Mouse (Mus musculus) 416B (cell line): ENCODE measurements at regions not wholly inside any gene's neighbourhood (a gene's known extent, or its start where the extent isn't known, plus 50 kb on each side); places are given as distances from the start of the nearest gene placed in this dataset.

Experiments used
- DNase-seq: peaks from one replicate; pipeline ENCODE4 v3.0.0; 2011; ENCODE audit warnings: low read depth

GRCm38 (mm10) chr3:103464181-103464580 is 110.8 kb upstream of the Syt6 start:
- no peak for DNase-seq

GRCm38 (mm10) chr3:103464729-103465128 is 110.3 kb upstream of the Syt6 start:
- DNase-seq: no peak

GRCm38 (mm10) chr3:103465132-103465690 is 109.8 kb upstream of the Syt6 start:
- DNase-seq: no peak

GRCm38 (mm10) chr3:103465948-103466347 is 109.1 kb upstream of the Syt6 start:
- no peak for DNase-seq

DNA sequence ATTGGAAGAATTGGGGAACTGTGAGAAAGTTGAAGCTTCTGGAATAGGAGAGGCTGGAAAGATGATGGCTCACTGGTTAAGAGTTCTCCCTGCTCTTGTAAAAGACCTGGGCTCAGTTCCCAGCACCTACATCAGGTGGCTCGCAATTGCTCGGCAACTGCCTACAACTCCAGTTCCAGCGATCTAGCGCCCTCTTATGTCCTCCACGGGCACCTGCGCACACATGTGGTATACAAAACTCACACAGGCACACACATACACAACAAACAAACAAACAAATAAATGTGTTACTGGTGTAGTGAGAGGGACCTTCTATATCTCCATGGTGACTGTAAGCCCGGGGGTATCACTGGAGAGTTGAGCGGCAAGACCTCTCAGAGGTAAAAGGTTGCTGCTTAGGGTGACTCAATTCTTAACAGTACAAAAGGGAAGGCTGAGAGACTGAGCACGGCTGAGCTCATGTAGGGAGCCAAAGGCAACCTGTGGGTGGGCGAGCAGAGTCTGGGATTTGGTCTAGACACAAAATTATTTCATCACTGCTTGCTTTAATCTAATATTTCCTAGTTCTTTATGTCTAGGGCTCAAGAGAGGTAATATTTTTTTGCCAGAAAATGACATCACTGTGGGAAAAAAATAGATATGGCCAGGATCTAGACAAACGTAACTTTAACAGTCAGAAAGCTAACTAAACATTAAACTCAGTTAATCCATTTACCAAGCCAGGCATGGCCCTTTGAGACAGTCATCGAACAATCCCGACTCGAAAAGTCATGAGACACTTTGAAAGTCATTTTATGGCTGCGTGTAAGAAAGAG is 104.2 kb upstream of the Syt6 start:
- no peak for DNase-seq

- no peak for DNase-seq
Measured at GRCm38 (mm10) chr3:103472598-103472997, 102.4 kb upstream of the Syt6 start.

DNA sequence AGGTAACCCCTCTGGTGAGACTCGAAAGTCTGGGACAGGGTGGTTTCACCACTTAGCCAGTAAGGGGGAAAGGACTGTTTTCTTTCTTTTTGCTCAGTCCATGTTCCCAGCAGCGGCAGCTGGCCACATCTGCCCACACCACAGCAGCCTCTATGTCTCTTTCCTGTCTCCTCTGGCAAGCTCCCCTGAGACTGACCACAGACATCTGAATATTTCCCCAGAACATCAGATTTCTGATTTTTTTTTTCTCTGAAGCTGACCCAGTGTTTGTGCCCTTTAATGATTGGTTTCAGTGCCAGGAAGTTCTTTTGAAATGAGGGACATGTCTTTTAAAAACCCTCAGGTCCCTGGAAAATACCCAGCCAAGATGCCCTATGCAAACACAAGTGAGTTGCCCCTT is 101.7 kb upstream of the Syt6 start:
- DNase-seq: peak; percentile 18

GRCm38 (mm10) chr3:103479845-103480543 is 95.0 kb upstream of the Syt6 start:
- no peak for DNase-seq

- DNase-seq: no peak
Measured at GRCm38 (mm10) chr3:103480676-103481075, 94.4 kb upstream of the Syt6 start.

DNA sequence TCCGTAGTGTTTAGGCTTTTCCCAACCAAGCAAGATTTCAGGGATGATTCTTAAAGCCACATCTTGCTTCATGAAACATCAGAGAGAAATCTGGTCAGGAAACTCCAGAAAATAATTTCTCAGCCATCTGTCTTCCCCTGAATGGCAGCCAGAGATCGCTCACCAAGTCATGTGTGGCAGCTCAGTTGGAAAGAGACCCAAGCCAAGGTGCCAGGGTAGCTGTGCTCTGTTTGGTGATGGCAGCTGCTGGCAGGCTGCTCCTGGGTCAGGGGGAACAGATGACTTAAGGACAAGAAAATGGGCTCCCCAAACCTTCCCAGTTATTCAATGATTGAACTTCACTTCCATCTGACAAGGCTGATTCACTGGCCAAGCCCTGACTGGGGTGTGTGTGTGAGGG is 91.7 kb upstream of the Syt6 start:
- no peak for DNase-seq

- DNase-seq: no peak
Measured at GRCm38 (mm10) chr3:103483762-103484161, 91.3 kb upstream of the Syt6 start.

GRCm38 (mm10) chr3:103489786-103490185 is 85.2 kb upstream of the Syt6 start:
- DNase-seq: no peak

DNA sequence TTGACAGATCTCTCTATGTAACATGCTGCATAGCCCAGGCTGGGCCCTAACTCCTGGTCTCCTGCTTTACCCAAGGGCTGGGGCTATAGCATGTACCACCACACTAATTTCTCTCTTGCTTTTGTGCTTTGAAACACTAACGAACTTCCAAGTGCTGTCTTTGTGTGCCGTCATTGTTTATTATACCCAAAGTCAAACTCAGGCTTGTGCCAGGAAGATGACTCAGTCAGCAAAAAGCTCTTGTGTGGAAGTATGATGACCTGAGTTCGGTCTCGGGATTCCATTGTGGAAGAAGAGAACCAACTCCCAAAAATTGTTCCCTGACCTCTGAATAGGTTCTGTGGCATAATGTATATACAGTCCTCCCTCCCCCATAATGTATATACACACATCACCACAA is 84.1 kb upstream of the Syt6 start:
- DNase-seq: no peak

DNA sequence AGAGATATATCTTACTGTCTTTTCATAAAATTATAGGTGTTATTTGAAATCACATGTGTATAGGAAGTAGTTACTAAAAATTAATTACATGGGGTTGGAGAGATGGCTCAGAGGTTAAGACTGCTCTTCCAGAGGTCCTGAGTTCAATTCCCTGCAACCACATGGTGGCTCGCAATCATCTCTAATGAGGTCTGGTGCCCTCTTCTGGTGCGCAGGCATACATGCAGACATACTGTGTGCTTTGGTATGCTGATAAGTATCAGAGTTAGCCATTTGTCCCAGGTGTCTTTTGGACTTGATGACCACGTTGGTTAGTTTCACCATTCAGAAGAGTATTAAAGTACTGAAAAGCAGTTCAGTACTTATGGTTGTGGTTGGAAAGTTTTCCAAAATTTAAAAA is 82.8 kb upstream of the Syt6 start:
- DNase-seq: no peak

GRCm38 (mm10) chr3:103493623-103494022 is 81.4 kb upstream of the Syt6 start:
- no peak for DNase-seq

DNA sequence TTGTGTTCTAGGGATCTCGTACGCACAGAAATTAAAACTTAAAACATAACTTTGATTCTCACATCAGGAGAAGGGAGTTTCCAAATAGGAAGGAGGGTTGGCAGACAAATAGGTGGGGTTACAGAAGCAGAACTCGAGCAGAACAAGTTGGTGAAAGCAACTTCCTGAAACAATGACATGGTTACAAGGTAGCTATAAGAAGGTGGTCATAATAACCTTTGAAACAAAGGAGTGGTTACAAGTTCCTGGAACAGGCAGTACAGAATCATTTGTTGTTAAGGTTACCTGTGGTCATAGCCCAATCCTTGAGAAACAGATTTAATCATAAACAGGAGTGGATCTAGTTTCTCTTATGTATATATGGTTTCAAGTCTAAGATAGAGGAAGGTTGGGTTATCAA is 81.0 kb upstream of the Syt6 start:
- no peak for DNase-seq

- DNase-seq: no peak
Measured at GRCm38 (mm10) chr3:103496083-103496482, 78.9 kb upstream of the Syt6 start.

DNA sequence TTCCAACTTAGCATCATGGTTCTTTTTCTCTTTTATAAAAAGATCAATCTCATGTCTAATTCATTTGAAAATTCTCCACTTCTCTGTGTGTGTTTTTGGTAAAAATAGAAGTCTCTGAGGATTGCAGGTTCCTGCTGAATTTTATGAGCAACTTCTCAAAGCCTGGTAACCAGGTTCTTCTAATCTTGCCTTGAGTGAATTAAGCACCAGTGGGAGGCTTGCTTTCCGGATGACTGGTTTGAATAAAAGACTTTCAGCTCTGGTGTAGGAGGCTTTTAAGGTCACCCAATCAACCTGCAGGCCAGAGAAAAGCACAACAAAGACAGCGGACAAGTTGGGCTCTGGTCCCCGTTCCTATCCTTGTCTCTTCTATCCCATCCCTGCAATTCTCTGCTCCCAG is 78.3 kb upstream of the Syt6 start:
- DNase-seq: no peak

- no peak for DNase-seq
Measured at GRCm38 (mm10) chr3:103497696-103498095, 77.3 kb upstream of the Syt6 start.

GRCm38 (mm10) chr3:103498458-103498857 is 76.6 kb upstream of the Syt6 start:
- no peak for DNase-seq

DNA sequence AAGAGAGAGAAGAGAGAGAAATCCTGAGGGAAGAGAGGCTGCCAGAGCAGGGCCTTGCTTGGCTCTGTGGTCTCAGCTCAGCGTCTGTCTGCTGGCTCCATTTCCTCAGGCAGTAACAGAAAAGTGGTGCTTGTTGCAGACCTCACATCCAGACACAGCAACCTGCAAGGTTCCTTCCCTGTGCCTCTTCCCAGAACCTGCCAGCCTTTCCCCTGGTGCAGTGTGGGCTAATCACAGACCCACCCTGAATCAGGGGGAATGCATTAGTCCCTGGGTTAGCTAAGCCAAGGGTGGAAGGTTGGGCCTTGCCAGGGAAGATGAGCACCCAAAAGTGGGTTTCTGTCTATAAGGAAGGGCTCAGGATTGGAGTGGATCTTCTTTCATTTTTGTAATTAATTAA is 75.2 kb upstream of the Syt6 start:
- no peak for DNase-seq

DNA sequence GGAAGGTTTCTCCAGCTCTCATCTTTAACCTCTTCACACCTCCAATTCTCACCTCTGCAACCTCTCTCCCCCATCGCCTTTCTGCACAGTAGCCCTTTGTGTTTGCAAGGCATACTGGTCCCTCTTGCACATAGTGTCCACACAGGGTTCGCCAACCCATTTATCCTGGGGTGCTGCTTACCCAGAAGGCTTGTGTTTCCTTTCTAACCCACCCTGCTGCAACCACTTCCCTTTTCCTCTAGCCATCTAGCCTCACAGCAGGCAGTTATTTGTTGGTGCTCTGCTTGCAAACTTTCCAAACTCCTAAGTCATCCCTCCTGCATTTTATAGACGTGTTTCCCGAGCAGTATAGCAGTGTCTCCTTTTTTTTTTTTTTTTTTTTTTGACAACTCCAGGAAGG is 74.7 kb upstream of the Syt6 start:
- peak; percentile 66 for DNase-seq

DNA sequence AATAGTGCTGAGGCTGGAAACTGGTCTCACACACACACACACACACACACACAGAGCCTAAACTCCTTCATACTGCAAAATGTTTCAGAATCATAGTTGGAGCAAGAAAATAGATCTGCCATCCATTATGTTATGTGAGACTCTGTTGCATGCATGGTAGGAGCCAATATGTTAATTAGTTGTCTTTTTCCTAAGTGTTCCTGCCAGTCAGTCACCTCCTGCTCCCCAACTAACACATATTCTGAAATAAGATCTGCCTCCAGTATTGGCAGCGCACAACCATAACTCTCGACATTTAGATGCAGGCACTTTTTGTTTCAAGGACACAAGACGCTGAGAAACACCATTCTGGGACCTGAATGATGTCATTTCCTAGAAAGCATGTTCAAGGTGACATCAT is 70.9 kb upstream of the Syt6 start:
- DNase-seq: no peak
